Mouse (Mus musculus): ENCODE measurements around the gene Zfp512b. TPM values are rescaled to one million over a fixed set of nuclear protein-coding genes. Genes with fewer than 3 reads are reported as not detected.
A peak's percentile ranks its signal among the peaks of the same experiment; 100 is the strongest.

Gene Zfp512b
- total and polyA plus RNA-seq, 3 experiments, result 11.0 to 26.8 (median 16.6) TPM

- no peak overlapping the region for H3K9ac ChIP-seq (ENCODE audit: insufficient read depth, low read depth)
- H3K4me2 ChIP-seq (ENCODE audit: insufficient read depth, low read depth, poor library complexity, severe bottlenecking), result no peak overlapping the region
- no peaks in the 10 kb centered on the region for H3K79me2 ChIP-seq (replicated peaks; ENCODE audit: control insufficient read depth, extremely low read depth, insufficient read depth, poor library complexity, severe bottlenecking)
- no peaks in the 10 kb centered on the region for H3K4me1 ChIP-seq (ENCODE audit: control insufficient read depth in 1 of 2, insufficient read depth in 2 of 2)
- TF ChIP-seq BHLHE40 (IDR thresholded peaks at IDR 0.05; ENCODE audit: low read depth, low read length) (no peak), SMC3 (IDR thresholded peaks at IDR 0.05; ENCODE audit: low read depth, low read length) (peak; percentile 29; the same call in 1 of the 2 replicates), NELFE (IDR thresholded peaks at IDR 0.05; ENCODE audit: low read depth, low read length) (no peak), RAD21 (IDR thresholded peaks at IDR 0.05; ENCODE audit: low read depth, low read length) (peak; percentile 17), PAX5 (IDR thresholded peaks at IDR 0.05; ENCODE audit: low read length) (no peak), CTCF (conservative IDR thresholded peaks at IDR 0.05 in 1 of 2, IDR thresholded peaks at IDR 0.05 in 1 of 2; ENCODE audit: low read depth in 2 of 2, low read length in 2 of 2) (peak in 1 of 2 experiments; percentile 52; a peak in 2 of 4 replicates), RCOR1 (conservative IDR thresholded peaks at IDR 0.05; ENCODE audit: low read depth, low read length) (no peak), CHD2 (IDR thresholded peaks at IDR 0.05; ENCODE audit: low read length) (no peak)
- H3K36me3 ChIP-seq (replicated peaks in 1 of 2; ENCODE audit: control insufficient read depth in 1 of 2, insufficient read depth in 1 of 2, low read length in 1 of 2), result peaks cover 23 to 71% of the 10 kb centered on the region in 2 experiments
- in situ Hi-C loops (cut with MboI; ENCODE audit: low pct_ligation_motif_present, low pct_unique_long_range_greater_than_20kb, low sequenced_read_pairs), result no loop called here
- no peak overlapping the region for H3K27ac ChIP-seq (ENCODE audit: insufficient read depth, low read depth)
- no peak for DNase-seq (ENCODE audit: extremely low read depth)
- no peaks in the 10 kb centered on the region for H3K9me3 ChIP-seq (replicated peaks; ENCODE audit: low read length)
- dilution Hi-C loops (cut with MboI; ENCODE audit: extremely low pct_ligation_motif_present, extremely low pct_unique_long_range_greater_than_20kb, low sequenced_read_pairs), result no loop called here
- no peak overlapping the region for H3K4me3 ChIP-seq (replicated peaks in 1 of 3; ENCODE audit: low read depth in 2 of 3, low read length in 2 of 3, poor library complexity in 1 of 3)
- H3K27me3 ChIP-seq (replicated peaks), result no peaks in the 10 kb centered on the region
Measured at GRCm38 (mm10) chr2:181623401-181623800, 30.8 kb upstream of the Zfp512b start.

- no peak overlapping the region for H3K4me3 ChIP-seq (replicated peaks in 1 of 3; ENCODE audit: low read depth in 2 of 3, low read length in 2 of 3, poor library complexity in 1 of 3)
- H3K79me2 ChIP-seq (replicated peaks; ENCODE audit: control insufficient read depth, extremely low read depth, insufficient read depth, poor library complexity, severe bottlenecking), result no peaks in the 10 kb centered on the region; the same call in 1 of the 2 replicates
- H3K27ac ChIP-seq (ENCODE audit: insufficient read depth, low read depth), result no peak overlapping the region
- TF ChIP-seq GABPA (IDR thresholded peaks at IDR 0.05; ENCODE audit: insufficient replicate concordance, low read depth, low read length) (no peak), JUND (conservative IDR thresholded peaks at IDR 0.05; ENCODE audit: low read depth, low read length) (no peak), BHLHE40 (IDR thresholded peaks at IDR 0.05; ENCODE audit: low read depth, low read length) (no peak), RCOR1 (conservative IDR thresholded peaks at IDR 0.05; ENCODE audit: low read depth, low read length) (no peak), USF2 (conservative IDR thresholded peaks at IDR 0.05; ENCODE audit: low read depth, low read length) (no peak), MXI1 (IDR thresholded peaks at IDR 0.05; ENCODE audit: low read depth, low read length) (no peak), SMC3 (IDR thresholded peaks at IDR 0.05; ENCODE audit: low read depth, low read length) (no peak), IRF4 (IDR thresholded peaks at IDR 0.05; ENCODE audit: low read depth, low read length) (no peak), RAD21 (IDR thresholded peaks at IDR 0.05; ENCODE audit: low read depth, low read length) (no peak), TCF12 (IDR thresholded peaks at IDR 0.05; ENCODE audit: low read depth, low read length) (no peak), PAX5 (IDR thresholded peaks at IDR 0.05; ENCODE audit: low read length) (no peak), NELFE (IDR thresholded peaks at IDR 0.05; ENCODE audit: low read depth, low read length) (no peak), SIN3A (IDR thresholded peaks at IDR 0.05; ENCODE audit: low read length) (no peak), CTCF (conservative IDR thresholded peaks at IDR 0.05 in 1 of 2, IDR thresholded peaks at IDR 0.05 in 1 of 2; ENCODE audit: low read depth in 2 of 2, low read length in 2 of 2) (no peak), ZMIZ1 (IDR thresholded peaks at IDR 0.05; ENCODE audit: low read depth, low read length) (no peak), ETS1 (conservative IDR thresholded peaks at IDR 0.05; ENCODE audit: low read depth, low read length) (no peak), CHD2 (IDR thresholded peaks at IDR 0.05; ENCODE audit: low read length) (no peak), POLR2AphosphoS2 (IDR thresholded peaks at IDR 0.05; ENCODE audit: low read depth, low read length) (no peak), KAT2A (IDR thresholded peaks at IDR 0.05; ENCODE audit: insufficient replicate concordance, low read length) (no peak), MEF2A (IDR thresholded peaks at IDR 0.05; ENCODE audit: borderline replicate concordance, low read depth, low read length) (no peak)
- in situ Hi-C loops (cut with MboI; ENCODE audit: low pct_ligation_motif_present, low pct_unique_long_range_greater_than_20kb, low sequenced_read_pairs), result loop anchor here (10.0 kb wide), 1 partner anchor 76 kb away; the partner anchor contains the start of genes Lkaaear1 and Rgs19
- peaks cover 36 to 73% of the 10 kb centered on the region in 2 experiments for H3K36me3 ChIP-seq (replicated peaks in 1 of 2; ENCODE audit: control insufficient read depth in 1 of 2, insufficient read depth in 1 of 2, low read length in 1 of 2)
- H3K9me3 ChIP-seq (replicated peaks; ENCODE audit: low read length), result no peaks in the 10 kb centered on the region
- no peak overlapping the region for H3K9ac ChIP-seq (ENCODE audit: insufficient read depth, low read depth)
- no peaks in the 10 kb centered on the region for H3K27me3 ChIP-seq (replicated peaks)
- no peaks in the 10 kb centered on the region for H3K4me1 ChIP-seq (ENCODE audit: control insufficient read depth in 1 of 2, insufficient read depth in 2 of 2)
- no peak overlapping the region for H3K4me2 ChIP-seq (ENCODE audit: insufficient read depth, low read depth, poor library complexity, severe bottlenecking)
- DNase-seq (ENCODE audit: extremely low read depth), result no peak
- dilution Hi-C loops (cut with MboI; ENCODE audit: extremely low pct_ligation_motif_present, extremely low pct_unique_long_range_greater_than_20kb, low sequenced_read_pairs), result no loop called here
Measured at GRCm38 (mm10) chr2:181618761-181619495, 26.3 kb upstream of the Zfp512b start.

All from CH12.LX (cell line).